9 mouse cellular contexts compared by ENCODE assay signal in the genomic region with DNA sequence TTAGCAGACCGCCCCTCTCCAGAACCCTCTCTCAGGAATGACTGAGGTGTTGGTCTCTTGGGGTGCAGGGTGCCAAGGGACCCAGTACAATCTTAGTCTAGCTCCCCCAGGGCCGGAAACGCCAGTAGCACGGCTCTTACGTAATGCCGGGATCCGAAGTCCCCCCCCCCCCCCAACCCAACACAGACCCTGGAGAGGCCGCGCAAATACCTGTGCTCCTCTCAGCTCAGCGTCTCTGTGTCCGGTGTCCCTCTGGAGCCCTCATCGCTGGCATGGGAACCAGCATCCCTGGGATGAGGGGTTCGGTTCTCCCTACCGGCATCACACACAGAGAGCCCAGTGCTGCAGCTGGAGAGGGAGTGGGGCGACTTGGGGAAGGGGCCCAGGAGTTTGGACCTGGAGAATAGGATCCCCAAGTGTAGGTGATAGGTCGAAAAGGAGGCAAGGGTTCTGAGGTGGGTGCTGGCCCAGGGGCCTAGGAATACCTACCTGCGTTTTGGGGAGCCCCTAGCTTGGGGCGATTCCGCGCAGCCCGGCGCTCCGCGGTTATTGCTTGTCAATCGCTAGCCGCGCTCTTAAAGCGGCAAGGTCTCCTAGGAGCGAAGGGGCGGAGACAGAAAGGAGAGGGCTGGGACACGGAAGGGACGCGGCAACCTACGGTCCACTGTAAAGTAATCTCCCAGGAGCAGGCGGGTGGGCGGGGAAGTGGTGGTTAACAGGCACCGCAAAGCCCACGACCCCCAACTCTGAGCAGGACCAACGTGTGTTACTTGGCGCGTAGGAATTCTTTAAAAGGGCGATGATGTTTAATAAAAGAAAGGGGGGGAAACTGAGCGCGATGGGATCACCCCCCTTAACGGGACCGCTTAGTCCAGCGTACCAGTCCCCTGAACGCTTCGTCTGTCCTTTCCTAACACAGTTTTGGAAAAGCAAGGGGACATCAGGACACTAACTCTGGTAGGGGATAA. TPM values are rescaled to one million over a fixed set of nuclear protein-coding genes. Genes with fewer than 3 reads are reported as not detected.
DNase-seq lines count a peak whose midpoint lies in the region; ATAC-seq and TF ChIP-seq lines count a peak whose summit lies in the region.
"Had no signal": no experiment of that assay in that cellular context is flagged by ENCODE, and none has a peak within 500 bp of the region (broad histone marks: within the 10 kb centered on the region; RNA-seq: fewer than 3 reads in every experiment).

Mpp2 (minus strand) TSS at position 585 of the 968 bp plus-strand sequence.

- H3K27me3 ChIP-seq in cerebellum, adult 2 months (ENCODE audit: control insufficient read depth, insufficient read depth, low read length) = no peaks in the 10 kb centered on the region
- no peaks in the 10 kb centered on the region for H3K27me3 ChIP-seq in forebrain, embryonic 16.5 days (replicated peaks; ENCODE audit: control insufficient read depth, insufficient read depth, low read length)
- no peaks in the 10 kb centered on the region for H3K27me3 ChIP-seq in lung, embryonic 15.5 days

- under 1% methylated on average over 49 of the region's 49 CpGs for whole genome bisulfite sequencing in cerebellum, adult 2 months
- under 1% methylated on average over 49 of the region's 49 CpGs for WGBS in forebrain, embryonic 16.5 days
- WGBS in lung, embryonic 15.5 days = under 1% methylated on average over 48 of the region's 49 CpGs

- TF ChIP-seq POLR2A in cerebellum, adult 2 months (IDR thresholded peaks at IDR 0.05; ENCODE audit: borderline replicate concordance, insufficient read depth, low read length) = peak; percentile 48; the same call in 1 of the 2 replicates

- peak within 1 kb of the TSS; percentile 86 for H3K4me2 ChIP-seq in forebrain, embryonic 16.5 days (ENCODE audit: low read length)
- H3K4me2 ChIP-seq in lung, embryonic 15.5 days = peak within 1 kb of the TSS; percentile 97

- TF ChIP-seq CTCF in cerebellum, adult 2 months (IDR thresholded peaks at IDR 0.05; ENCODE audit: borderline replicate concordance, insufficient read depth, low read depth, low read length) = no peak
- TF ChIP-seq CTCF in layer of hippocampus, adult 2 months (conservative IDR thresholded peaks at IDR 0.05) = no peak

- H3K4me1 ChIP-seq in cerebellum, adult 2 months (ENCODE audit: control insufficient read depth, insufficient read depth, low read length) = peaks cover 1% of the 10 kb centered on the region
- H3K4me1 ChIP-seq in forebrain, embryonic 16.5 days (replicated peaks; ENCODE audit: control insufficient read depth, insufficient read depth, low read length) = peaks cover 26% of the 10 kb centered on the region
- peaks cover 31% of the 10 kb centered on the region for H3K4me1 ChIP-seq in lung, embryonic 15.5 days

- H3K27ac ChIP-seq in cerebellum, adult 2 months (ENCODE audit: insufficient read depth, low read length) = peak within 1 kb of the TSS; percentile 53
- peak within 1 kb of the TSS; percentile 98 for H3K27ac ChIP-seq in forebrain, embryonic 16.5 days (ENCODE audit: low read length)
- peak within 1 kb of the TSS; percentile 99 for H3K27ac ChIP-seq in layer of hippocampus, adult 2 months
- H3K27ac ChIP-seq in lung, embryonic 15.5 days = peak within 1 kb of the TSS; percentile 78

- peaks cover 2% of the 10 kb centered on the region; the same call in 1 of the 2 replicates for H3K36me3 ChIP-seq in forebrain, embryonic 16.5 days (ENCODE audit: control insufficient read depth, insufficient read depth)
- H3K36me3 ChIP-seq in lung, embryonic 15.5 days = no peaks in the 10 kb centered on the region

- H3K9ac ChIP-seq in forebrain, embryonic 16.5 days (replicated peaks; ENCODE audit: low read depth, low read length) = peak within 1 kb of the TSS; percentile 73
- H3K9ac ChIP-seq in lung, embryonic 15.5 days = peak within 1 kb of the TSS; percentile 55

- intact Hi-C loops in heart, postnatal 25 days (cut with DNase I) = loop anchor here (2.0 kb wide), 1 partner anchor 27 kb away; no protein-coding TSS in a partner anchor

- H3K9me3 ChIP-seq in forebrain, embryonic 16.5 days (ENCODE audit: control insufficient read depth, low read length) = no peaks in the 10 kb centered on the region
- no peaks in the 10 kb centered on the region for H3K9me3 ChIP-seq in lung, embryonic 15.5 days

- DNase-seq in T-cell, adult 2 months (ENCODE audit: low spot score) = peak; percentile 27
- DNase-seq in cerebellum, adult 2 months = peak; percentile 75 to 76
- peak; percentile 39 for DNase-seq in heart, postnatal 25 days (ENCODE audit: low spot score)
- peak; percentile 75 to 79 for DNase-seq in layer of hippocampus, adult 2 months (ENCODE audit: low spot score in 2 of 2)
- peak; percentile 24 for DNase-seq in ovary, postnatal 10 days (ENCODE audit: low spot score)

- H3K4me3 ChIP-seq in cerebellum, adult 2 months (replicated peaks; ENCODE audit: insufficient read depth, low read depth, low read length) = peak within 1 kb of the TSS; percentile 92
- peak within 1 kb of the TSS; percentile 58 for H3K4me3 ChIP-seq in forebrain, embryonic 16.5 days (replicated peaks; ENCODE audit: low read length)
- peak within 1 kb of the TSS; percentile 94 for H3K4me3 ChIP-seq in layer of hippocampus, adult 2 months
- peak within 1 kb of the TSS; percentile 69 for H3K4me3 ChIP-seq in lung, embryonic 15.5 days

- ATAC-seq in forebrain, embryonic 16.5 days = peak; percentile 47
- ATAC-seq in lung, embryonic 15.5 days (ENCODE audit: borderline replicate concordance, extremely low read depth, low FRiP score, low TSS enrichment) = peak; percentile 74
- no peak for ATAC-seq in monocyte, adult 5-6 weeks (replicated peaks; ENCODE audit: insufficient number of reproducible peaks, low FRiP score, low TSS enrichment, poor library complexity, severe bottlenecking)

RNA-seq across cellular contexts. Expression of gene Mpp2, which starts in this region (rescaled TPM):
- 50.3 and 55.3 TPM in 2 replicates for polyA plus RNA-seq in cerebellum, adult 2 months (2012; rRNA removed)
- 21.0 and 24.1 TPM in 2 replicates for polyA plus RNA-seq in forebrain, embryonic 16.5 days (2015; fragmentation: Nextera tagmentation; extraction: Ambion mirVana)
- 1 to 10 TPM; 2.3 to 2.7 TPM for total RNA-seq in heart, postnatal 25 days (2021)
- total RNA-seq in layer of hippocampus, adult 2 months (2021) = 100 to 1,000 TPM; 147 to 149 TPM
- 5.8 and 6.9 TPM in 2 replicates for polyA plus RNA-seq in lung, embryonic 15.5 days (2015; fragmentation: Nextera tagmentation; extraction: Ambion mirVana)
- not detected in 3 replicates for total RNA-seq in monocyte, adult 5-6 weeks (2017)
- total RNA-seq: neutrophil, adult 5-6 weeks had no signal

Comparison
In these comparisons a context has a peak if more than half of its experiments do, and no peak if none do; other contexts are left out.
1. RNA of gene Mpp2 (total RNA-seq): 147 to 149 TPM in layer of hippocampus, adult 2 months; 2.3 to 2.7 TPM in heart, postnatal 25 days and not detected in monocyte, adult 5-6 weeks; every median in the first group is over 10 times any median in the second.
2. DNase-seq: peak in every context shown above with its lines; median percentile 77 in layer of hippocampus, adult 2 months; 76 in cerebellum, adult 2 months; 39 in heart, postnatal 25 days; 27 in T-cell, adult 2 months; 24 in ovary, postnatal 10 days.
3. Peak in every context shown above with its lines, with median percentiles within 50 percentile points of each other: H3K27ac ChIP-seq and H3K4me3 ChIP-seq.